Mouse (Mus musculus): Measurements from ENCODE around the gene Gprc5d. TPM values are rescaled to one million over a fixed set of nuclear protein-coding genes. Genes with fewer than 3 reads are reported as not detected.

The Gprc5d gene
- polyA plus RNA-seq, 1 experiment from 2014 or later, result not detected

DNA sequence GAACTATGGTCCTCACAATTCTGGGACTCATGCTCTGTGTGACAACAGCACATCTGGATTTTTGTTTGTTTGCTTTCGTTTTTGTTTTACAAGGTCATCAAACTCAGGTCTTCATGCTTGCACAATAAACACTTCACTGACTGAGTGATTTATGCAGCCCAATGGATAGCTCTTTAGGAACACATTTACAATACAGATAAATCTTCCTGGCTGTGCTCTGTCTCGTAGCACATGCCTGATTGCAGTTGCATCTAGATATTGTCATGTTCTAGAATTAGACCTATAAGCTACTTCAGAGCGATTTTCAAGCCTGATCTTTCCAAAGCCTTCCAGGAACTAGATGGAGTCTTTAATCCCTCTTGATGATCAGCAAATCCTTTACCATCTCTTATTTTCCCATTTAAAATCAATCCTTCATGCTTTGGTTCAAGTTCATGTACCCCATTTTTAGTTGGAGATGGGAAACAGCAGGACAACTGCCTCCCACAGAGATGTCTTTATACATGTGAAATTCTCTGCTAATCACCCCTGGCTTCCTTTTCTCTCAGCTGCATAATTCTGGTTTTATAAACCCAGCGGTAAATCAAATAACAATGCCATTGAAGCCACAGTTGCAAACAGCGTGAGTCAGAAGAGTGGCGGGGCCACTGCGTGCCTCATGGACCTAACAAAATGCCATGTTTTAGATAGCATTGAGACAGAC, 5.5 kb downstream of the Gprc5d start:
- Histone ChIP-seq H3K27me3 (ENCODE audit: control insufficient read depth, insufficient read depth, low read length) (no peaks in the 10 kb centered on the region), H3K4me2 (ENCODE audit: low read length) (no peak overlapping the region), H3K27ac (replicated peaks in 1 of 2; ENCODE audit: control insufficient read depth in 1 of 2, insufficient read depth in 1 of 2, low read depth in 2 of 2, low read length in 2 of 2) (no peak overlapping the region), H3K9me3 (ENCODE audit: control insufficient read depth, low read length) (no peaks in the 10 kb centered on the region), H3K4me3 (ENCODE audit: control insufficient read depth in 1 of 2, insufficient read depth in 1 of 2, low read depth in 1 of 2, low read length in 2 of 2) (no peak overlapping the region), H3K36me3 (ENCODE audit: control insufficient read depth, insufficient read depth, low read length) (no peaks in the 10 kb centered on the region), H3K4me1 (ENCODE audit: control insufficient read depth in 2 of 2, insufficient read depth in 2 of 2, low read length in 2 of 2) (no peaks in the 10 kb centered on the region), H3K9ac (ENCODE audit: low read length) (no peak overlapping the region)
- ATAC-seq (ENCODE audit: insufficient number of reproducible peaks, insufficient read depth, low FRiP score, low read depth), result no peak
- WGBS, result 25% methylated on average over 7 of the region's 7 CpGs

DNA sequence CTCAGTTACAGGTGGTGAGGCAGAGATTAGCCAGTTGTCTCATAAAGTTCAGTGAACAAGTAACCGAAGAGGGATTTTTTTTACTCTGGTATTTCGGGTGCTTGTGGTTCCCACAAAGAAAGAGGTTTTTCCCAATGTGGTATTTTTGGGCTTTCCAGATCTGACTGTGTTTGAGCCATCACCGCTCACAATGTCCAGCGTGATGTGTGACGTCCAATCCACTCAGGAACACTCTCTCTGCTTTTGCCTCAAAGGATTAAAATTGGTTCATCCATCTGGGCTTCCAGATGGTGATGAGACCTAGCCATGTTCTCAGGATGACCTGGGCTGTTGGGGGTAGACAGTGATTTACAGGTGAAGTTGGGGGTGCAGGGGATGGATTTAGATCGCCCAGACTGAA, 11.1 kb downstream of the Gprc5d start:
- ATAC-seq (ENCODE audit: insufficient number of reproducible peaks, insufficient read depth, low FRiP score, low read depth), result no peak
- 85% methylated on average over 6 of the region's 6 CpGs for WGBS
- no peaks in the 10 kb centered on the region for H3K4me1 ChIP-seq (ENCODE audit: control insufficient read depth in 2 of 2, insufficient read depth in 2 of 2, low read length in 2 of 2)

DNA sequence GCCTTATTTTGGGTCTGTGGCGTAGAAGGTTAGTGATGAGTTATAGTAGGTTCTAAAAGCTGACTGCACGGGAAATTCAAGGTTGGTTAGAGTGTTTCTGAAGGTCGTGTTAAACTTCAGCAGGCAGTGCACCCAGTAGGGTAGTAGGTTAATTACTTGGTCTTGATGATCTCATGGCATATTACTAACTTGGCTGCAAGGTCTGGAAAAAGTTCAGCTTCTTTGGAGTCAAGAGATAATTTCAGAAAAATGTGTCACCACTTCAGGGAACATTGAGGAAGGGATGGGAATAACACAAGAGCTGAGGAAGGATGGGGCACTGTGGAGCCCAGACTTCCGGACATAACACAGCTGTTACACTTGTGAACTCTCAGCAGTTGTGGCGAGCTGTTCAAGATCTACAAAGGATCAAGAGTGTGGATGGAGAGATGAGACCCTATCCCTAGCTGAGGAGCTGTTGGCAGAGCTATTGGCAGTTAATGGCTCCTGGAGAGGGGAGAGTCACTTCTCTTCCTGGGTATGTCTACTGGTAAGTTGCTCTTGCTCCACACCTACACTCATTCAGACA, 15.3 kb downstream of the Gprc5d start:
- Histone ChIP-seq H3K4me3 (ENCODE audit: control insufficient read depth in 1 of 2, insufficient read depth in 1 of 2, low read depth in 1 of 2, low read length in 2 of 2) (no peak overlapping the region), H3K4me2 (ENCODE audit: low read length) (no peak overlapping the region), H3K36me3 (ENCODE audit: control insufficient read depth, insufficient read depth, low read length) (no peaks in the 10 kb centered on the region), H3K9me3 (ENCODE audit: control insufficient read depth, low read length) (no peaks in the 10 kb centered on the region), H3K4me1 (ENCODE audit: control insufficient read depth in 2 of 2, insufficient read depth in 2 of 2, low read length in 2 of 2) (no peaks in the 10 kb centered on the region), H3K27ac (replicated peaks in 1 of 2; ENCODE audit: control insufficient read depth in 1 of 2, insufficient read depth in 1 of 2, low read depth in 2 of 2, low read length in 2 of 2) (no peak overlapping the region), H3K27me3 (ENCODE audit: control insufficient read depth, insufficient read depth, low read length) (no peaks in the 10 kb centered on the region), H3K9ac (ENCODE audit: low read length) (no peak overlapping the region)
- WGBS, result 62% methylated on average over 5 of the region's 5 CpGs
- ATAC-seq (ENCODE audit: insufficient number of reproducible peaks, insufficient read depth, low FRiP score, low read depth), result no peak

More for the DNA sequence above, 11.1 kb downstream of the Gprc5d start:
- no peak overlapping the region for H3K4me3 ChIP-seq (ENCODE audit: control insufficient read depth in 1 of 2, insufficient read depth in 1 of 2, low read depth in 1 of 2, low read length in 2 of 2)
- H3K27me3 ChIP-seq (ENCODE audit: control insufficient read depth, insufficient read depth, low read length), result no peaks in the 10 kb centered on the region
- no peaks in the 10 kb centered on the region for H3K36me3 ChIP-seq (ENCODE audit: control insufficient read depth, insufficient read depth, low read length)
- no peak overlapping the region for H3K27ac ChIP-seq (replicated peaks in 1 of 2; ENCODE audit: control insufficient read depth in 1 of 2, insufficient read depth in 1 of 2, low read depth in 2 of 2, low read length in 2 of 2)
- no peaks in the 10 kb centered on the region for H3K9me3 ChIP-seq (ENCODE audit: control insufficient read depth, low read length)
- H3K9ac ChIP-seq (ENCODE audit: low read length), result no peak overlapping the region
- no peak overlapping the region for H3K4me2 ChIP-seq (ENCODE audit: low read length)

DNA sequence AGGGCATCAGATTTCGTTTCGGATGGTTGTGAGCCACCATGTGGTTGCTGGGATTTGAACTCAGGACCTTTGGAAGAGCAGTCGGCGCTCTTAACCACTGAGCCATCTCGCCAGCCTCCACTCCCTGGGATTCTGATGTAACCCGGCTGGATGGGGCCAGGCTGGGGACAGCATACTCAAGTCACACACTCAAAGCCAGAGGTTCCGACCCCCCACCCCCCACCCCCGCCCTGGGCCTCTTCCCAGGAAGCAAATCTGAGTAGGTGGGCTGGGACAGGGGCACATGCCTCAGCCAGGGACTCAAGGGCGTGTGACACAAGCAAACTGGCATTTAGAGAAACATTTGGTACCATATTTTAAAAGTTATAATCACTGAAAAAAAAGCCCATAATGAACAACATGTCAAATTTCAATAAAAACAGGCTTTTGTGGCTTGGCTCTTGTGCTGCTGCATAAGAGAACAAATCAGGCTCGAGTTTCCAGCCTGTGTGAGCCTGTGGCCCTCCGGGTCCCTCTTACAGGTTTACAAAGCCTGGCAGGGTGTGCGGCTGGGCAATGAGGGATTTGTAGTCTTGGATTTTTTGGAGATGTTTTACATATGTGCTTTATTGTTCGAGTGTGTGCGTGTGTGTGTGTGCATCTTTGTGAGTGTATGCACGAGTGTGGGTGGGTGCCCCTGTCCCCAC, 17.2 kb downstream of the Gprc5d start:
- Histone ChIP-seq H3K27ac (replicated peaks in 1 of 2; ENCODE audit: control insufficient read depth in 1 of 2, insufficient read depth in 1 of 2, low read depth in 2 of 2, low read length in 2 of 2) (no peak overlapping the region), H3K4me2 (ENCODE audit: low read length) (no peak overlapping the region), H3K9me3 (ENCODE audit: control insufficient read depth, low read length) (no peaks in the 10 kb centered on the region), H3K36me3 (ENCODE audit: control insufficient read depth, insufficient read depth, low read length) (no peaks in the 10 kb centered on the region), H3K4me1 (ENCODE audit: control insufficient read depth in 2 of 2, insufficient read depth in 2 of 2, low read length in 2 of 2) (no peaks in the 10 kb centered on the region), H3K9ac (ENCODE audit: low read length) (no peak overlapping the region), H3K27me3 (ENCODE audit: control insufficient read depth, insufficient read depth, low read length) (no peaks in the 10 kb centered on the region), H3K4me3 (ENCODE audit: control insufficient read depth in 1 of 2, insufficient read depth in 1 of 2, low read depth in 1 of 2, low read length in 2 of 2) (no peak overlapping the region)
- 79% methylated on average over 15 of the region's 15 CpGs for WGBS
- no peak for ATAC-seq (ENCODE audit: insufficient number of reproducible peaks, insufficient read depth, low FRiP score, low read depth)

DNA sequence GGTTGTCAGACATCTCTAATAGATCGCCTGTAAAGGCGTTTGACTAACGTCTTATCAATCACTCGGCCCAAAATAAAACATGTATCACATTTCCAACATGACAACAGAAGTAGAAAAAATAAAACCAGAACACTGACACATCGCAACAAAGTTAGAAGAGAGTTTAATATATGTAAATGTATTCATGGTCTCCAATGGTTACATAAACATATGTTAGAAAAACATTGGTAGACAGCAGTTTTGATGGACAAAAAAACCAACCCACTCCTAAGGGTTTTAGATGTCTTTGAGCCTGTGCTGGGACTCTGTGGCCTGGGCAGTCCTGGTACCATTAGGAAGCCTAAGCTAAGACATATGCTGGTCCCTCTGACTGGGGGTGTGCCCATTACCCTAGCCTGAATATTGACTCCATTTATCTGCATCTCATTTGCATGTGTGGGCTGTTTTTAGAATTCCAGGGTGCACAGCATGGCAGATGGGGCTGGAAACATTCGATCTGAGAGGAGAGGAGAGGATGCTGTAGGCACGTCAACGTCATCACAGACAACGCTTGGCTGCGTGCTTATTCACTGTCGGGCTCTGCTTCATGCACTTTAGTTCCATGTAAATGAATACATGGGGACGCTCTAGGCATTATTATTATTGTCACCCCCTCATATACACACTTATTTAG, 25.1 kb downstream of the Gprc5d start:
- Histone ChIP-seq H3K36me3 (ENCODE audit: control insufficient read depth, insufficient read depth, low read length) (no peaks in the 10 kb centered on the region), H3K9me3 (ENCODE audit: control insufficient read depth, low read length) (no peaks in the 10 kb centered on the region), H3K4me1 (ENCODE audit: control insufficient read depth in 2 of 2, insufficient read depth in 2 of 2, low read length in 2 of 2) (no peaks in the 10 kb centered on the region), H3K4me3 (ENCODE audit: control insufficient read depth in 1 of 2, insufficient read depth in 1 of 2, low read depth in 1 of 2, low read length in 2 of 2) (no peak overlapping the region), H3K27me3 (ENCODE audit: control insufficient read depth, insufficient read depth, low read length) (peaks cover 3% of the 10 kb centered on the region; the same call in 1 of the 2 replicates), H3K27ac (replicated peaks in 1 of 2; ENCODE audit: control insufficient read depth in 1 of 2, insufficient read depth in 1 of 2, low read depth in 2 of 2, low read length in 2 of 2) (no peak overlapping the region), H3K4me2 (ENCODE audit: low read length) (no peak overlapping the region), H3K9ac (ENCODE audit: low read length) (no peak overlapping the region)
- no peak for ATAC-seq (ENCODE audit: insufficient number of reproducible peaks, insufficient read depth, low FRiP score, low read depth)
- WGBS, result 87% methylated on average over 12 of the region's 12 CpGs

DNA sequence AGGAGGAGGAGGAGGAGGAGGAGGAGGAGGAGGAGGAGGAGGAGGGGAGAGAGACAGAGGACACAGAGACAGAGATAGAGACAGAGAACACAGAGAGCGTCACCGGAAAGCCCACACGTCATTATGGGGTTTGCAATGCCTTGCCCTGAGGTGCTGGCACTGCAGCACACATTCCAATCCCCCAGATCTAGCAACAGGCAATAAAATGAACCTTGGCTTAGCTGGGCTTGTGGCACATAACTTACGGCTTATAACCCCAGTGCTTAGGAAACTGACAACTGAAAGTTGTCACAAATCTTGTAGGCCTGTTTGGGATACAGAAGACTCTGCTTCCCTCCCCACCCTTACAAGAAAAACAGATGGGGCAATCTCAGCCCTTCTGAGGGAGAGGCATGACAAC, 27.4 kb downstream of the Gprc5d start:
- Histone ChIP-seq H3K9me3 (ENCODE audit: control insufficient read depth, low read length) (no peaks in the 10 kb centered on the region), H3K4me3 (ENCODE audit: control insufficient read depth in 1 of 2, insufficient read depth in 1 of 2, low read depth in 1 of 2, low read length in 2 of 2) (no peak overlapping the region), H3K36me3 (ENCODE audit: control insufficient read depth, insufficient read depth, low read length) (no peaks in the 10 kb centered on the region), H3K9ac (ENCODE audit: low read length) (no peak overlapping the region), H3K4me2 (ENCODE audit: low read length) (no peak overlapping the region), H3K27ac (replicated peaks in 1 of 2; ENCODE audit: control insufficient read depth in 1 of 2, insufficient read depth in 1 of 2, low read depth in 2 of 2, low read length in 2 of 2) (no peak overlapping the region), H3K27me3 (ENCODE audit: control insufficient read depth, insufficient read depth, low read length) (peaks cover 3% of the 10 kb centered on the region; the same call in 1 of the 2 replicates), H3K4me1 (ENCODE audit: control insufficient read depth in 2 of 2, insufficient read depth in 2 of 2, low read length in 2 of 2) (no peaks in the 10 kb centered on the region)
- 79% methylated on average over 4 of the region's 4 CpGs for WGBS
- ATAC-seq (ENCODE audit: insufficient number of reproducible peaks, insufficient read depth, low FRiP score, low read depth), result no peak

DNA sequence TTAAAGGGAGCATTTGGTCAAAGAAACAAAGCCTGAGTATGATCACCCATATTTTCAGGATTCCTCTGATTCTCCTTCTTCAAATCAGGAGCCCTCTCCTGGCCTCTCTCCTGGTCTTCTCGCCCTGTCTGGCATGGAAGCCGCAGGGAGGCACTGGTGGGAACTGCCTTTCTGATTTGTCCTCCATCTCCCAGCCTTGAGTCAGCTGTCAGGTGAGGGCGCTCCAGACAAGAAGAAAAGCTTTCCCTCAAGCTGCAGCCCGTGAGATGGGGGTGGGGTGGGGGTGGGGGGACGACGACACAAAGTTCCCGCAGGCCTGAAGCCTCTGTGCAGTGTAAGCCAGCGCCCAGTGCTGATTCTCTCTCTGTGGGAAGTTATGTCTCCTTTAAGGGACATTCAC, 28.3 kb downstream of the Gprc5d start:
- H3K4me2 ChIP-seq (ENCODE audit: low read length), result no peak overlapping the region
- no peak for ATAC-seq (ENCODE audit: insufficient number of reproducible peaks, insufficient read depth, low FRiP score, low read depth)

More for the DNA sequence above, 28.3 kb downstream of the Gprc5d start:
- Histone ChIP-seq H3K9ac (ENCODE audit: low read length) (no peak overlapping the region), H3K4me3 (ENCODE audit: control insufficient read depth in 1 of 2, insufficient read depth in 1 of 2, low read depth in 1 of 2, low read length in 2 of 2) (no peak overlapping the region), H3K27me3 (ENCODE audit: control insufficient read depth, insufficient read depth, low read length) (peaks cover 3% of the 10 kb centered on the region; the same call in 1 of the 2 replicates), H3K27ac (replicated peaks in 1 of 2; ENCODE audit: control insufficient read depth in 1 of 2, insufficient read depth in 1 of 2, low read depth in 2 of 2, low read length in 2 of 2) (no peak overlapping the region), H3K4me1 (ENCODE audit: control insufficient read depth in 2 of 2, insufficient read depth in 2 of 2, low read length in 2 of 2) (no peaks in the 10 kb centered on the region), H3K9me3 (ENCODE audit: control insufficient read depth, low read length) (no peaks in the 10 kb centered on the region), H3K36me3 (ENCODE audit: control insufficient read depth, insufficient read depth, low read length) (no peaks in the 10 kb centered on the region)
- 15% methylated on average over 8 of the region's 8 CpGs for WGBS

Measured in heart, embryonic 14.5 days (tissue).